Mouse (Mus musculus): Measurements from ENCODE around the gene Kcnd1. TPM values are rescaled to one million over a fixed set of nuclear protein-coding genes. Genes with fewer than 3 reads are reported as not detected.

The Kcnd1 gene
- polyA plus RNA-seq, 1 experiment from 2014 or later = 1.4 TPM

MicroRNAs encoded within 50 kb of the gene (microRNA counts, 519-probe panel; counts per million panel counts)
- microRNA mmu-miR-1198 = 4,114 counts per million, percentile 77 among the panel's probes with 10 or more counts

Small RNA genes within 50 kb of the gene (microRNA-seq; reads per million reads assigned to microRNA genes)
- 58.4 reads per million, percentile 48 among the genes with 10 or more reads in this experiment for gene Mir1198

Other genes with a start within 250 kb of the Kcnd1 start
- 0.11 and 0.30 TPM in 2 replicates for gene Foxp3, start 248.6 kb upstream of the Kcnd1 start, polyA plus RNA-seq (2015; fragmentation: Nextera tagmentation; extraction: Ambion mirVana)
- gene Ppp1r3f, start 248.0 kb upstream of the Kcnd1 start, polyA plus RNA-seq (2015; fragmentation: Nextera tagmentation; extraction: Ambion mirVana) = 4.3 and 5.1 TPM in 2 replicates
- 30.4 and 30.8 TPM in 2 replicates for gene Ccdc22, start 216.8 kb upstream of the Kcnd1 start, polyA plus RNA-seq (2015; fragmentation: Nextera tagmentation; extraction: Ambion mirVana)
- gene Cacna1f, start 215.2 kb upstream of the Kcnd1 start, polyA plus RNA-seq (2015; fragmentation: Nextera tagmentation; extraction: Ambion mirVana) = 0.17 TPM in 1 of 2 replicates, not detected in the other
- 87.9 and 88.4 TPM in 2 replicates for gene Syp, start 183.8 kb upstream of the Kcnd1 start, polyA plus RNA-seq (2015; fragmentation: Nextera tagmentation; extraction: Ambion mirVana)
- gene Prickle3, start 165.0 kb upstream of the Kcnd1 start, polyA plus RNA-seq (2015; fragmentation: Nextera tagmentation; extraction: Ambion mirVana) = 1.1 and 1.2 TPM in 2 replicates
- 20.3 and 22.2 TPM in 2 replicates for gene Plp2, start 150.9 kb upstream of the Kcnd1 start, polyA plus RNA-seq (2015; fragmentation: Nextera tagmentation; extraction: Ambion mirVana)
- gene Magix, start 141.0 kb upstream of the Kcnd1 start, polyA plus RNA-seq (2015; fragmentation: Nextera tagmentation; extraction: Ambion mirVana) = 0.06 and 0.09 TPM in 2 replicates
- gene Gpkow, start 125.2 kb upstream of the Kcnd1 start, polyA plus RNA-seq (2015; fragmentation: Nextera tagmentation; extraction: Ambion mirVana) = 45.1 and 45.6 TPM in 2 replicates
- gene Wdr45, start 108.0 kb upstream of the Kcnd1 start, polyA plus RNA-seq (2015; fragmentation: Nextera tagmentation; extraction: Ambion mirVana) = 31.8 and 34.9 TPM in 2 replicates
- not detected in 2 replicates for gene Gm45208, start 100.0 kb upstream of the Kcnd1 start, polyA plus RNA-seq (2015; fragmentation: Nextera tagmentation; extraction: Ambion mirVana)
- 110 and 111 TPM in 2 replicates for gene Praf2, start 93.8 kb upstream of the Kcnd1 start, polyA plus RNA-seq (2015; fragmentation: Nextera tagmentation; extraction: Ambion mirVana)
- 46.0 and 51.0 TPM in 2 replicates for gene Ccdc120, start 71.4 kb upstream of the Kcnd1 start, polyA plus RNA-seq (2015; fragmentation: Nextera tagmentation; extraction: Ambion mirVana)
- 25.3 and 30.4 TPM in 2 replicates for gene Tfe3, start 59.7 kb upstream of the Kcnd1 start, polyA plus RNA-seq (2015; fragmentation: Nextera tagmentation; extraction: Ambion mirVana)
- gene Gripap1, start 32.5 kb upstream of the Kcnd1 start, polyA plus RNA-seq (2015; fragmentation: Nextera tagmentation; extraction: Ambion mirVana) = 76.5 and 81.7 TPM in 2 replicates
- gene Otud5, start 19.1 kb downstream of the Kcnd1 start, polyA plus RNA-seq (2015; fragmentation: Nextera tagmentation; extraction: Ambion mirVana) = 46.4 and 53.2 TPM in 2 replicates
- 20.8 and 21.9 TPM in 2 replicates for gene Pim2, start 56.0 kb downstream of the Kcnd1 start, polyA plus RNA-seq (2015; fragmentation: Nextera tagmentation; extraction: Ambion mirVana)
- 34.6 and 41.5 TPM in 2 replicates for gene Slc35a2, start 61.7 kb downstream of the Kcnd1 start, polyA plus RNA-seq (2015; fragmentation: Nextera tagmentation; extraction: Ambion mirVana)
- 216 and 236 TPM in 2 replicates for gene Pqbp1, start 77.0 kb downstream of the Kcnd1 start, polyA plus RNA-seq (2015; fragmentation: Nextera tagmentation; extraction: Ambion mirVana)
- 171 and 173 TPM in 2 replicates for gene Timm17b, start 77.1 kb downstream of the Kcnd1 start, polyA plus RNA-seq (2015; fragmentation: Nextera tagmentation; extraction: Ambion mirVana)
- gene Gm10491, start 85.5 kb downstream of the Kcnd1 start, polyA plus RNA-seq (2015; fragmentation: Nextera tagmentation; extraction: Ambion mirVana) = not detected in 2 replicates
- not detected in 2 replicates for gene Gm10490, start 87.3 kb downstream of the Kcnd1 start, polyA plus RNA-seq (2015; fragmentation: Nextera tagmentation; extraction: Ambion mirVana)
- gene Pcsk1n, start 97.5 kb downstream of the Kcnd1 start, polyA plus RNA-seq (2015; fragmentation: Nextera tagmentation; extraction: Ambion mirVana) = 164 and 172 TPM in 2 replicates
- 0.24 TPM in 1 of 2 replicates, not detected in the other for gene Eras, start 106.3 kb downstream of the Kcnd1 start, polyA plus RNA-seq (2015; fragmentation: Nextera tagmentation; extraction: Ambion mirVana)
- 76.7 and 78.2 TPM in 2 replicates for gene Hdac6, start 125.6 kb downstream of the Kcnd1 start, polyA plus RNA-seq (2015; fragmentation: Nextera tagmentation; extraction: Ambion mirVana)
- gene Gata1, start 155.8 kb downstream of the Kcnd1 start, polyA plus RNA-seq (2015; fragmentation: Nextera tagmentation; extraction: Ambion mirVana) = 0.24 and 0.31 TPM in 2 replicates
- gene Glod5, start 196.2 kb downstream of the Kcnd1 start, polyA plus RNA-seq (2015; fragmentation: Nextera tagmentation; extraction: Ambion mirVana) = 0.26 TPM in 1 of 2 replicates, not detected in the other